Mouse (Mus musculus) G1E (cell line): ENCODE data around the gene Ift122.

Experiments used
- CTCF ChIP-seq: IDR thresholded peaks from 2 replicates; pipeline ENCODE4 v1.5.1; 2012; ENCODE audit warnings: low read depth, low read length, inconsistent platforms, mixed read lengths
- GATA1 ChIP-seq: IDR thresholded peaks from 2 replicates; pipeline ENCODE4 v1.6.1; 2012; ENCODE audit warnings: borderline replicate concordance, low read length, inconsistent platforms, mixed read lengths

- no peak for TF ChIP-seq CTCF
- no peak for TF ChIP-seq GATA1
These were observed 119.0 kb downstream of the Ift122 start for GRCm38 (mm10) chr6:115972083-115972764.
